Mouse (Mus musculus) 416B (cell line): ENCODE data around the gene Akt1s1.
A peak's percentile ranks its signal among the peaks of the same experiment; 100 is the strongest.

Experiments used
- DNase-seq: peaks from one replicate; pipeline ENCODE4 v3.0.0; 2011; ENCODE audit warnings: low read depth

The Akt1s1 gene

DNA sequence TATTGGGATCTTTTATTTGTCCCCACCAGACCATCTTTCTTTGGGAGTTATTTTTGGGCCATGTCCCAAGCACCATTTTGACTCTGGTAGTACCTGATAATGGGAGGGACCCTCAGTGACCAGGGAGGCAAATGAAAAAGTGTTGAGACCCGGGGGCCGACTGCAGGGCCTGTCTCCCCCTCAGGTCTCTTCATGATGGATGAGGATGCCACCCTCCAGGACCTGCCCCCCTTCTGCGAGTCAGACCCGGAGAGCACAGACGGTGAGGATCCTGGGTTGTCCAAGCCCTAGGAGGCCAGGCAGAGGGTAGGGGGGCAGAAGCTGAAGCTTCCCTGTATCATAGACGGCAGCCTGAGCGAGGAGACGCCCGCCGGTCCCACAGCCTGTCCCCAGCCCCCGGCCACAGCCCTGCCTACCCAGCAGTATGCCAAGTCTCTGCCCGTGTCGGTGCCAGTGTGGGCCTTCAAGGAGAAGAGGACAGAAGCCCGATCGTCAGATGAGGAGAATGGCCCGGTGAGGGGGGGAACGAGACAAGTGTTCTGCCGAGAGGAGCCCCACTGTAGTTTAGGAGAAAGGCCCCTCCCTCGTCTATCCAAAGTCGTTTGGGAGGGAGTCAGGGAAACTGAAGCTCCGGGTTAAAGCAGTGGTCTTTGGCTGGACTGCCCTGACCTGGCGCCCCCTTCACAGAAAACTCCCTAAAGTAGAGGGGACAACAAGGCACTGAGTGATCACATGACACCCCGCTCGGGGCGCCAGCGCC lies 5.0 kb downstream of the Akt1s1 start:
- DNase-seq, result no peak

GRCm38 (mm10) chr7:44854356-44855031 lies 5.7 kb downstream of the Akt1s1 start:
- peak; percentile 89 for DNase-seq

GRCm38 (mm10) chr7:44855036-44855435 lies 6.2 kb downstream of the Akt1s1 start:
- no peak for DNase-seq

DNA sequence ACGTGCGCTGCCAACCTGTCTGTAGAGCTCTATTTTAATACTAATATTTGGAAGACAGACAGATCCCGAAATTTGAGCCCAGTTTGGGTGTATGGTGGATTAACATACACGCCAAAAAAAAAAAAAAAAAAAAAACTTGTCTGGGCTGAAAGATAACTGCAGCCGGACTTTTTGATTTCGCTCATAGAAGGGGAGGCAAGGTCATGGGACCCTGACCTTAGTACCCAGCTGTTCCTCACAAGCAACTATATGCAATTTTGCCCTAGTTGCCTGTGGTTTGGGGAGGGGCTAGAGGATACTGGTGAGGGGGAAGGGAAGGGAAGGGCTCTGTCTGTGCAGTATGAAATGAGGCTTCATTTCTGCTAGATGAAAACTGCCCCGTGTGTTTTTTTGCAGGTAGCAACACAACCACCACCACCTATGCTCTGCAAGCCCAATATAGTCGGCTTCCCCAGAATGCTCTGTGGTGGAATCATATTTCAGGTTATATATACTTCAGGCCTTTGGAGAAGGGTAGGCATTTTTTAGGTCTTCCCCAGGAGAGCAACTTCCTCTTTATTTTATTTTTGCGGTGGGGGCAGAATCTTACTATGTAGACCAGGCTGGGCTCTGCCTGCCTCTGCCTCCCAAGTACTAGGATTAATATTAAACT lies 7.6 kb downstream of the Akt1s1 start:
- DNase-seq, result peak; percentile 78

- peak; percentile 97 for DNase-seq
Measured at GRCm38 (mm10) chr7:44857042-44857552, 8.3 kb downstream of the Akt1s1 start, which contains the start of gene Pnkp. Gene Pnkp (plus strand): TSS chr7:44857139.

GRCm38 (mm10) chr7:44857905-44858304 lies 9.1 kb downstream of the Akt1s1 start:
- DNase-seq, result peak; percentile 84

GRCm38 (mm10) chr7:44859896-44860295 lies 11.1 kb downstream of the Akt1s1 start:
- no peak for DNase-seq

DNA sequence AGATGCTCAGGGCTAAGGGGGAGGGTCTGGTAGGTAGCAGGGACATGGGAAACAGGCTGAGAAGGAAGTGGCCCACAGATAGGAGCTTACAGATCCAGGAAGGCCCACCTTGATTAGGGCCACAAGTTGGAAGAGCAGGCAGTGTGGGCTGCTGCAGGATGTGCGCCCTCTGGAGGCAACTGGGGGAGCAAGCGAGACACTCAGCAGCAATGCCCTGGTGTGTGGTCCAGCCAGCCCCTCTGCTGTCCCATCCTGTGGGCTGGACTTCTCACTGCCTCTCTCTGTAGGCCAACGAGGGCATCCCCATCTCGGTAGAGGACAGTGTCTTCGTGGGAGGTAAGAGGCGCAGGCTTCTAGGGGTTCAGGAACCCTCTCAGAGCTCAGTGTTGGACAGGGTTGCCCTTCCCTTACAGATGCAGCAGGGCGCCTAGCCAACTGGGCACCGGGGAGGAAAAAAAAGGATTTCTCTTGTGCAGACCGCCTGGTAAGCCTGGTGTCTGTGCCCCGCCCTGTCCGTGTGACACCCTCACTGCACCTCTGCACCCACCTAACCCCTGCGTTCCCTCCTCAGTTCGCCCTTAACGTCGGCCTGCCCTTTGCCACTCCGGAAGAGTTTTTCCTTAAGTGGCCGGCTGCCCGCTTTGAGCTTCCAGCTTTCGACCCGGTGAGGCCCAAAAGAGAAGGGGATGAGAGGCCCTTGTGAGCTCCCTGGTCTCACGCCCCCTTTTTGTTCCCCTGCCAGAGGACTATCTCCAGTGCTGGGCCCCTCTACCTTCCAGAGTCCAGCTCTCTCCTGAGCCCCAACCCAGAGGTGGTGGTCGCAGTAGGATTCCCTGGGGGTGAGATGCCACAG lies 12.0 kb downstream of the Akt1s1 start:
- peak; percentile 66 for DNase-seq

GRCm38 (mm10) chr7:44861429-44861816 lies 12.6 kb downstream of the Akt1s1 start:
- no peak for DNase-seq

- no peak for DNase-seq
Measured at GRCm38 (mm10) chr7:44862434-44862833, 13.6 kb downstream of the Akt1s1 start.

GRCm38 (mm10) chr7:44863210-44863609 lies 14.4 kb downstream of the Akt1s1 start:
- no peak for DNase-seq

DNA sequence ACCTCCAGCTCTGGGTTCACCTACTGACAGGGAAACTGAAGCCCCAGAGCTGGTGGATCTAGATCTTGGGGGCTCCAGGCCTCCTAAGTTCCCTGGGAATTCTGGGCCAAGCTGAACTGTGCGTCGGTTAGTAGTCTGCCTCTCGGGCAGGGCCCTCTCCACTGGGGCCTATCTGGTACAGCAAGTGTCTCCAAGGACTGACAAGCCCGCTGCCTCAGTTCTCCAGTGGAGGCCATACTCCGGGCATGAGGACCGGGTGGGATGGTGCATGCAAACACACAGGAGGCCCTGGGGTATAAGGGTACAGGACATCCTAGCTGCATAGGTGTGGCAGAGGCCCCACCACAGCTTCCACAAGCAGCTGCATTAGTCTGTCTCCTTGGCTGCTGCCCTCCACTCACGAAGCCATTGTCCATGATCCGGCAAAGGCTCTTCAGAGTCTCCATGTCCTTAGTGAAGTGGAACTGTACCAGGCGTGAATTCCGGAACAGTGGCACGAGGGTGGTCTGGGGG lies 15.2 kb downstream of the Akt1s1 start:
- no peak for DNase-seq

- peak; percentile 42 for DNase-seq
Measured at GRCm38 (mm10) chr7:44864595-44865542, 16.1 kb downstream of the Akt1s1 start.

GRCm38 (mm10) chr7:44866276-44867009 lies 17.7 kb downstream of the Akt1s1 start:
- DNase-seq, result peak; percentile 92

DNA sequence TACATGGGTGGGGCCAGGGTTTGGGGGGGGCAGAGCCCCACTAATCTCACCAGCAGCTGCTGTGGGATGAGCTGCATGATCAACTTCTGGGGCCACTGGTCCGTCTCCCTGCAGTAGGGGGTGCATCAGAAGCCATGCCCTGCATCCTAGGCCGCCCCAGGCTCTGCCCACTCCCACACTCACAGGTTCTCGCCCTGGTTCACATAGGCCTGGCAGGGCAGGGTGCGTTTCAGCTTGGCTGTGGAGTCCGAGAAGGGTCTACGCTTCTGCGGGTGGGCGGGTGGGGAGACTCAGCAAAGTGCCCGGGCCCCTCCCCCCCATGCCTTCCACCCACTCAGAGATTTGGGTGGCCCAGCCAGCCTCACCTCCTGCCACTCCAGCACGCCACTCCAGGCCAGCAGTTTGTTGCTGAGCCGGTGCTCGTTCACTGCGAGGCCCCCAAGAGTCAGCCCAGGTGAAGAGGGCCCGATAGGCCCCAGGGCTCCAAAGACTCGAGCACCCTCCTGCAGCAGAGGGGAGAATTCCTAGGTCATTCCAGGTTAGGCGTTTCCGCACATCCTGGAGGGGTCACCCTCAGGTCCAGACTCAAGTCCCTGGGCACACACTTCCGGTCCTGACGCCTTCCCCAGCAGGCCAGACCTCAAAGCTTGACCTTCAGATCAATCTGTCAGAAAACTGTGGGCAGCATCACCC lies 18.4 kb downstream of the Akt1s1 start:
- peak; percentile 34 for DNase-seq

DNA sequence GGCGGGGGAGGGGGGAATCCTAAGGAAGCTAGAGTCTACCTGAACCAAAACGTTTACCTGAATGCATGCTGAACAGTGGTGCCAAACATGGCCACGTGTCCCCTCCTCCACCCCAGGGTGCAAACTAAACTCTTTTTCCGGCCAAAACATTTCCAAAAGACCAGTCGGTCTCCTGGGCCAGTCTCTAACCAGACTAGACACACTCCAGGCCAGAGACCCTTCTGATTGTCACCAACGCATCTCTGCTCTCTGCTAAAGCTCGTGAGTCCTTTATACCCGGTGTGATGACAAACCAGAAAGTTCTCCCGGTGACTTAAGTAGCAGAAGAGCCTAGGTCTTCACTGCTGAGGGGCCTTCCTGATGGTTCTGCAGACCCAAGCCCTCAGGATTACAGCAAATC lies 19.0 kb downstream of the Akt1s1 start:
- no peak for DNase-seq

GRCm38 (mm10) chr7:44868465-44868864 lies 19.7 kb downstream of the Akt1s1 start:
- peak; percentile 45 for DNase-seq

DNA sequence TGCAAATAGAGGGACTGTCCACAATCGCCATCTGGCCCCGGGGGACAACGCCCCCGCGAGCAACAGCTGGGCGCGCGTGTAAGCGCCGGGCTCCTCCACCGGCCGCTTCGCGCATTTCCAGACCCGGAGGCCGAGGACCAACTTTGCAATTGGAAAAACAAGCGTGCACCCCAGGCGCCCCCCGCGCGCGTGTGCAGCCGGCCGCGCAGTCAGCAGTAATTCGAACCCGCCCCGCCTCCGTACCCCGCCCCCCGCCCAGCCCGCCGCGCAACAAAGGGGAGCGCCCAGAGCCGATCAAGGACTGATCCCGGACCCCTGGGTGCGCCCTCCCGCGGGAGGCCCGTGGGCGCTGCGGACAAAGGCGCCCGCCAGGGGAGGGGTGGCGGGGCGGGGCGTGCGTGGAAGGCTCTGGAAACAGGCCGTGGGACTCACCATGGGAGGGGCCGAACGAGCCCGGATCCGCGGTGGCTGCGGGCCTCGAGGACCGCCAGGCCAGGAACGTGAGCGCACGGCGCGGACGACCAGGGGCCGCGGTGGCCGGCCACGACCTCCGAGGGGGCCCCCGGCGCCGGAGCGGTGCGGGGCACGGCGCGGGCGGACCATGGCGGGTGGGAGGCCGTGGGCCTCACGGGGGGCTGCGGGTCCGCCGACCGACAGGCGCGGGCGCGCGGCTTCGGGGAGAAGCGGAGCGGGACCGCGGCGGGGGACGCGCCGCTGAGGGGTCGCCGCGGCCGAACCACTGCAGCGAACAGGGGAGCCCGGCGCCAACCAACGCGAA lies 20.3 kb downstream of the Akt1s1 start:
- peak; percentile 61 for DNase-seq
